Mouse (Mus musculus): ENCODE measurements around the gene Soga1.

The Soga1 gene

DNA sequence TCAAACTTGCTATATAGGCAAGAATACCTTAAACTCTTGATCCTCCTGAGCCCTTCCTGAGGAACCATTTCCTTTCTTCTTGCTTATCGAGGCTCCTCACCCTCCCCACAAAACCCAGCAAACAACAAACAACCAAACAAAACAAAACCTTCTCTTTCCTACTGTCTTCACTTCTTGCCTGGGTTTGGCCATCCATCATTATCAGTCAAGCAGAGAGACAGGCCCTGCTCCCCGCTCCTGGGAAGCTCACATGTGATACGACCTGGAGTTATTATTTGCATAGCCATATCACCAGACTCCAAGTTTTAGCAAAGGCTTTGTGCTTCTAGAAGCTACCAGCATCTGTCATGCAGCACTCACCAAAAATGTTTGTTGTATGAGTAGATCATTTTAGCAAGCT is 91.7 kb downstream of the Soga1 start:
- no peak for DNase-seq (ENCODE audit: low read depth, low spot score)

DNA sequence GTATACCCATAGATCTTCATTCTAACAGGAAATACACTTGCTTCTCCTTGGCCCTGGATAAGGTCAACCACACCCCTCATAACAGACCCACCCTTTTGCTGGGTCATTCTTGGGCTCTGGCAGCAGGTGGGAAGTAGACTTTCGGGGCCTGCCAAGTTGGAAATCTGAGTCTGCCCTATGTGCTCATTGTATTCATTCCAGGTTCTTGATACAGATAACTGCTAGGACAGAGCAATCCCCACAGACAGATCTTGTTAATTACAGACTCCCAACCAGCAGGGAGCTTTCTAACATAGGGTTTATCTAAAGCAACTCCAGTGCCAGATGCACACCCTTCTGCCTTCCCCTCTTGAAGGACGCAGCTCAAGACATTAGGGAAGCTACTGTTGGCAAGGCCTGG is 96.2 kb downstream of the Soga1 start:
- DNase-seq (ENCODE audit: low read depth, low spot score): peak; percentile 68

DNA sequence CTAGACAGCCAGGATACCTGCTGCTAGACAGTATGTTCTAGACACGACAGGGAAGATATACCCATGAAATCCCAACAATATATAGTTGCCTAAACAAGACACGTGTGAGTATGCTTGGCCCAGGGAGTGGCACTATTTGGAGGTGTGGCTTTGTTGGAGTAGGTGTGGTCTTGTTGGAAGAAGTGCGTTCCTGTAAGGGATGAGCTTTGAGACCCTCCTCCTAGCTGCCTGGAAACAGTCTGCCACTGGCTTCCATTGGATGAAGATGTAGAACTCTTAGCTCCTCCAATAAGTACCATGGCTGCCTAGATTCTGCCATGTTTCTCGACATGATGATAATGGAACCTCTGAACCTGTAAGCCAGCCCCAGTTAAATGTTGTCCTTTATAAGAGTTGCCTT is 97.8 kb downstream of the Soga1 start:
- DNase-seq (ENCODE audit: low read depth, low spot score): no peak

DNA sequence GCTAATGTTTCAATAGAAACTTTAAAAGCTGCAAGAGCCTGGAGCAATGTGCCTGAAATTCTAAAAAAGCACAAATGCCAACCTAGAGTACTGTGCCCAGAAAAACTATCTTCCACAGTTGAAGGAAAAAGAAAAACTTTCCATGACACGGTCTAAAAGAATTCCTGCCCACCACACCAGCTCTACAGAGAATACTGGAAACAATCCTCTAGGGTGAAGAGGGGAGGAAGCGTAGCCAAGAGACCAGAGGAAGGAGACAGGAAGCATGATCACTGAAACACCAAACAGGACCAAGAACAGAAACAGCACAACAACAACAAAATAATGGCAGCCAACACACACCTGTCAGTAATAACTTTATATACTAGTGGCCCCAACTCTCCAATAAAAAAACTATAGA is 99.0 kb downstream of the Soga1 start:
- no peak for DNase-seq (ENCODE audit: low read depth, low spot score)

DNA sequence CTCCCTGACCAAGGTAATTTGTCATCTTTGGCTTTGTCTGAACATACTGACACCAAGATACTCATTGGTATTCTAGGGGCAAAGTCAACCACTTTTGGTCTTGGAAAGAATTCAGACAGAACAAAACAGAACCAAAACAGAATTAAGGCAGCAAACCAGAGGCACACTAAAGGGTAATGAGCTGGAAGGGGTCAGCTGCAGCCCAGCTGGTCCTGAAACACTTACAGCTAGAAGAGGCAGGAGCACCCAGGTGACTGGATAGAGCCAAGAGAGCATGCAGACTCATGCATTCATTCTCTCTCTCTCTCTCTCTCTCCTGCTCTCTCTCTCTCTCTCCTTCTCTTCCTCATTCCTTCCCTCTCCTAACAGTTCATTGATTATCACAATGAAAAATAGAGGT is 102.3 kb downstream of the Soga1 start:
- DNase-seq (ENCODE audit: low read depth, low spot score): no peak

DNA sequence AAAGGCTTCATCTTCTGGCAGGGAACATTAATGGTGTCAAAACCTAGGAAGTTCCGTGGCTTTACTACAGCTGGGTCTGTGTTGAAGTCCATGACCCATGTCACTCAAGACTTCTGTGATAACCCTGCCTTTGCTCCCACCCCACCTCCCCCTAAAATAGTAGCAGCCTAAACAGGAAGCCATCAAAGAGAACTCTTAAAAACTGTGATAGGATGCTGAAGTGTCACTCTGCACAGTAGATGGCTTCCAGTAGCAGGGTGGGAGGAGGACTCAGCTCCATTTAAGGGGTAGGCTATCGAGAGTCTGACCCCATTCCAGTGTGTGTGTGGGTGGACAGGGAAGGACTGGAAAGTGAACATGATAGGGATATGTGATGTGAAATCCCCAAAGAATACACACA is 104.1 kb downstream of the Soga1 start:
- no peak for DNase-seq (ENCODE audit: low read depth, low spot score)

DNA sequence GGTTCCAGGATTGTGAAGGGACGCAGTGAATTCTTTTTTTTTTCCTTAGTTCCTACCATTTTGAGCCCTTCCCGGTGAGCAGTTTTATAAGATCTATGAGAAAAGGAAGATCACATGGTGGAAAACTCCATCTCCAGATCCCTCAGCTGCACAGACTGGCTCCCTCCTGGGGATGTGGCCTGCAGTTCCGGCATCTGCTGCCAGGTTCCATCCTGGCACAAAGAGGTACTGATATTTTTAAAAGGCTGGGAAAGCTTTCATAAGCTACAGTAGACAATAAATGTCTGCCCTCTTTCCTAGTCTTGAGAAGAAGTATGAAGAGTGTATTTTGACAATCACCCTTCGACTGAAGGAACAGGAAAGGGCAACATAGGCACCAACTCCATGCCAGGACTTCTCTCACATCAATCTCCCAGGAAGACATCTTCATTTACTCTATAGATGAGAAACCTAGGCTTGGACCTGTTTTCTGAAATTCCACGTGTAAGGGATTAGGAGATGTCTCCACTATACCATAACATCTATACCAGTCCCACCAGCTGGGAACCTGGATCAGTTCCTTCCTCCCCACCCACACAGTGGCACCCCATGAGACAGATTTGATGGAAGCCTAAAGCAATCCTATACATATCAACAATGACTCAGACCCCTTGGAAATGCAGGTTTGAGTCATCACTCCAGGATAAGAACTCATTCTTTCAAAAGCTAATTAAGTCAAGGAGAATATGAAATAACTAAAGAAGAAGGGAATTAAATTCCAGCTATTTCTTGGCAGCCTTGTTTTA is 105.5 kb downstream of the Soga1 start:
- DNase-seq (ENCODE audit: low read depth, low spot score): no peak

DNA sequence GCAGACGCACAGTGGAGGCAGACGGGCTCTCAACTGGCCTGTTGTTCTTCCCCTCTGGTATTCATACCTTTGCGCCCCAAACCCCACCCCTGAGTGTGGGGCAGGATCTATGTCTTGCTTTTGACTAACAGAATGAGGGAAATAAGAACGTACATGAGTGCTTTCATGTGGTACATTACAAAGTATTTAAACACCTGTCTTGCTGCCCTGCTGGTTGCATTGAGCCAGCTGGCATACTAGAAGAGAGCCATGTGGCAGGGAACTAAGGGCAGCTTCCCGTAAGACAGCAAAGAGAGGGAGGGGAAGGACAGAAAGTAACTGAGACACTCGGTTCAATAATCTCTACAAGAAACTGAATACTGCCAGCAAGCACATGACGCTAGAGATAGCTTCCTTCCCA is 108.8 kb downstream of the Soga1 start:
- DNase-seq (ENCODE audit: low read depth, low spot score): no peak

DNA sequence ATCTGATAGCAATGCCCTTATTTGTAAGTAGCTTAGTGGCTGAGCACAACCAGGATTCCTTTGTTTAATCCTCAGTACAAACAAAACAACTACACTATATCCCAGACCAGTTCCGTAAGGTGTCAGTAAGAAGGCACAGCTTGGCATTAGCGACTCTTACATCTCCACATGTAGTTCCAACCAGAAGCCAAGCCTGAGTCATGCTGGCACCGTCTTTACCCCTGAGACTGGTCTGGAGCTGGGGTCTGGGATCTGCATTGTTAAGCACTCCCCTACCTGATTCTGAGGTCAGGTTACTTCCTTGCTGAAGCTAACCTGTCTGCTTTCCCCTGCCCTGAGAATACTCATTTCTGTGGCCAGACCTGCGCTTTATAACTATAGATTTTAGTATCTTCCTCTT is 110.6 kb downstream of the Soga1 start:
- no peak for DNase-seq (ENCODE audit: low read depth, low spot score)

DNA sequence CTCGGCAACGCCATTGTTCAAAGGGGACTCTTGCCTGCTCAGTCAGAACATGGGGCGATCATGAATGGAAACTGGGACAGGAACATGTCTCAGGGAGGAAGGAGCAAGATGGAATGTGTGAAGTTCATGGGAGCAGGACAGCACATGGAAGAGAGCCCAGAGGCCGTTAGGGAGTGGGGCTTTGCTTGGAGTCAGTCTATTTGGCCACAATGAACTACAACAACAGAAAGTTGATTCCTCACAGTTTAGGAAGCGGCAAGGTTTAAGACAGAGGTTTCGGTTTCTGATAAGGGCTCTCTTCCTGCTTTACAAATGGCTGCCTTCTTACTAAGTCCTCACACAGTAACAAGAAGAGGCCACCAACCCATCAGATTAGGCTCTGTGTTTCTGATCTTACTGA is 111.7 kb downstream of the Soga1 start:
- DNase-seq (ENCODE audit: low read depth, low spot score): no peak
